Mouse (Mus musculus) urinary bladder, adult 18-20 months (tissue): Measurements from ENCODE around the gene U2af2.
"Not testable (repeated sequence)": the region's sequence is repeated elsewhere in the genome, so short reads cannot be mapped to it uniquely, and the experiment has no call there.

Experiments
- DNase-seq, 2 experiments: peaks; one replicate each; pipeline ENCODE4 v3.0.0; 2022; ENCODE audit warnings: low spot score in 2 of 2, mixed read lengths in 2 of 2

U2af2 gene

DNA sequence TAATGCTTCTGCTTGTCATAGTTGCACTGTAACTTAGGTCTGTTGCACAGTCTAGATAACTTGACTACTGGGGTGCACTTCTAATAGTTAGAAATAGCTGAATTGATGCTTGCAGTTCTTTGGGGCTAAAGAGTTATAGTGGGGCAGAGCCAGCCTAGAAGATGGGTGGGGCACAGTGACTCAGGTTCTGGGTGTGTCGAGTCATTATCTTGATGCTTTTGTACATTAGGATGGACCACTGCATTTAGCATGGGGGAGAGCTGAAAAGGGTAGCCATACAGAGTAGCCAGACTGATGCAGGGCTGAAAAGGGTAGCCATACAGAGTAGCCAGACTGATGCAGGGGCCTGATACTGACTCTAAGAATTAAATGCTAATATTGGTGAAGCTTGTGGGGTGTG is 11.6 kb downstream of the U2af2 start:
- no peak for DNase-seq

- no peak for DNase-seq
These were observed 13.0 kb downstream of the U2af2 start for GRCm38 (mm10) chr7:5074984-5075383.

- no peak for DNase-seq
These were observed 15.0 kb downstream of the U2af2 start for GRCm38 (mm10) chr7:5076931-5077330.

- DNase-seq: not testable (repeated sequence)
These were observed 17.5 kb downstream of the U2af2 start for GRCm38 (mm10) chr7:5079365-5080009.

DNA sequence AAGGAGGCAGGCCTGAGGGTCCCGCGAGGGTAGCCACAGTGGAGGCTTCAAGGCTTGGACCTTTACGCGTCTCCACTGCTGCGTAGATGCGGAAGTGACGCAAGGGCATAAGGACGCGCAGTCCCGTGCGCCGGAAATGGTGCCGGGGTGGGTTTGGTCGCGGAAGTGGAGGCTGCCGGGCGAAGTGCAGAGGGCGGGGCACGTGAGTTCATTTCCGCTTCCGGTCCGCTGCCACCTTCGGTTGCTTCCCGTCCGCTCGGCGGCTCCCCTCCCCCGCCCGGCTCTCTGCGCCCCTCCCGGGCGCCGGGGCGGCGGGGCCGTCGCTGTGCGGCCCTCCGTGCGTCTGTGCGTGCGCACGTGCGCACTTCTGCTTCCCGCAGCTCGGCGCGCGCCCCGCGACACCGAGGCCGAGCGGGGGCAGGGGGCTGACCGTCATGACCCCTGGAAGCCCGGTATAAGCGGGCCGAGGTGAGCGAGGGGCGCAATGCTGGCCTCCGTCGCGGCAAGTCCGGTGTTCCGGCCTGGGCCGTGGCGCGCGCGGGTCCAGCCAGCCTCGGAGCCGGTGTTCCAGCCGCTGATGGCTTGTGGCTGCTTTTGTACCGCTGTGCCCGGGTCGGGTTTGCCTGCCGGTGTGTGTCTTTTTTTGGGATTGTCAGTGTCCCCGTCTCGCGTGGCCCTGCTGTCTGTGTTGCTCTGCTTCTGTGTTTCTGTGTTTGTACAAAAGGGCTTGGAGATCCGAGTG is 18.2 kb downstream of the U2af2 start, which contains the start of gene Epn1:
Gene Epn1, plus strand, starts transcription at position 226 of the 742 bp plus-strand sequence.
- peak; percentile 88 to 93 for DNase-seq

DNA sequence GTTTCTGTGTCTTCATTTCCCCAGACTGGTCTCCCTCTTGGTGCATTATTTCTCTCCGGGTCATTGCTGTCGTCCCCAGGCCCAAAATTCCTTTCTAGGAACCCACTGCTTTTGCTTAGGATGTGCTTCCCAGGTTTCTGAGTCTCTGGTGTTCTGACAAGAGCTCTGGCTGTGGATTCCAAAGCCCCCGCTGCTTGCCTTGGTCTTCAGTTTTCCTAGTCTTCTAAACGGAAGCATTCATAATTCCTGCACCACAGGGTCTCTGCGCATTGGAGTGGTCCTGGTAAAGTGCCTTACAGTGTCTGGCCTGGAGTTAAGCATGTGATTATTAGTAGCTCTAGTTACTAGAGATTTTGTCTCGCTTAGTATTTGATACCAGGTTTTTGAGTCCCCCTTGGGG is 18.9 kb downstream of the U2af2 start:
- DNase-seq: no peak

DNA sequence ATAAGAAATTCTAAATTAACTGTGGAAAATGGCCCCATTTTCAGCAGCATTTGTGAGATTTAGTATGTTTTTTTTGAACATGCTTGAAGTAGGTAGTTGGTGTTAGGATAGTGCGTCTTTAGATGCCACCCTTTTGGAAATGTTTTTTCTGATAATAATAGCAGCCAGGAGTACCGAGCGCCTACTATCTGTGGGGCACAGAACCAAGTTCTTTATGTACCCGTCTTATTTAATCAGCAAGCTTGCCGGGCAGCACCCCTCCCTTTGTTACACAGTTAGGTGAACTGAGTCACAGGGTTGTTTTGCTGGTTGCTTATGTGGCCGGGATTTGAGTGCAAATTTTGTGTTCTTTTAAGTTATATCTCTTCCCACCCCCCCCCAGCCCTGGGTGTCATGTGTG is 19.3 kb downstream of the U2af2 start:
- DNase-seq: no peak

GRCm38 (mm10) chr7:5081939-5082338 is 20.0 kb downstream of the U2af2 start:
- DNase-seq: no peak

- DNase-seq: no peak
These were observed 21.6 kb downstream of the U2af2 start for GRCm38 (mm10) chr7:5083325-5084105.

DNA sequence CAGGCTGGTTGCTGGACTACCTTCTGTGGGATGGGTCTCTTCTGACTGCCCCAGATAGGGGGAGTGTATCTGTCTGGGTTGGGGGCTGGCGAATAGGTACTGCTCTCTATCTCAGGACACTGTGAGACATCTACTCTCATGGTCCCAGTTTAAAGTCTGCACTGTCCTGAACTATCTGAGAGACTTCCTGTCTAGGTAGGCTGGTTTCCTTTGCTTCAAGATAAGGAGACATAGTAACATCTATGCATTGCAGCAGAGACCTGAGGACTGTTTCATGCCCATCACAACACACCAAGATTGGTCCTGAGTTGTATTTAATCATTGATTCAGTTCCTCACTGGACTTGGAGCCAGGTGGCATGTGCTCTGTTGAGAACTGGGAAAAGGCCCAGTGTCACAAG is 23.6 kb downstream of the U2af2 start:
- DNase-seq: no peak

- no peak for DNase-seq
These were observed 25.0 kb downstream of the U2af2 start for GRCm38 (mm10) chr7:5086921-5087440.

DNA sequence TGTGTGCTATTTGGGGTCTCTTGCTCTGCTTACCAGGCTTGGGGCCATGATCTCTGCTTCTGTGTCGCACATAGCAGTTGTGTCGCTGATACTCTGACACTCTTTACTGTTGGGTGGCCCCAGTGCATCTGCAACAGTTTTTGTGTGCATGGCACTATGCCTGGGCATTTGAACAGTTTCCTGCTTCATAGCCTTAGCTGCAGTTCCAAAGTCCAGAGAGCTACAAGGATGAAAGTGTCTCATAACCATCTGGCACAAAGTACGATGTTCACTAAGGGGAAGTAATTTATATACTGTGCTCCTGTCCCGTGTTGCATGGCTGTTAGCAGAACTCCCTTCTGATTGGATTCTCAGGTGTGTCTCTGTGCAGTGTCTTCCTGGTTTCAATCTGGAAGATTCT is 25.9 kb downstream of the U2af2 start:
- no peak for DNase-seq

- DNase-seq: no peak
These were observed 27.9 kb downstream of the U2af2 start for GRCm38 (mm10) chr7:5089853-5090252.

DNA sequence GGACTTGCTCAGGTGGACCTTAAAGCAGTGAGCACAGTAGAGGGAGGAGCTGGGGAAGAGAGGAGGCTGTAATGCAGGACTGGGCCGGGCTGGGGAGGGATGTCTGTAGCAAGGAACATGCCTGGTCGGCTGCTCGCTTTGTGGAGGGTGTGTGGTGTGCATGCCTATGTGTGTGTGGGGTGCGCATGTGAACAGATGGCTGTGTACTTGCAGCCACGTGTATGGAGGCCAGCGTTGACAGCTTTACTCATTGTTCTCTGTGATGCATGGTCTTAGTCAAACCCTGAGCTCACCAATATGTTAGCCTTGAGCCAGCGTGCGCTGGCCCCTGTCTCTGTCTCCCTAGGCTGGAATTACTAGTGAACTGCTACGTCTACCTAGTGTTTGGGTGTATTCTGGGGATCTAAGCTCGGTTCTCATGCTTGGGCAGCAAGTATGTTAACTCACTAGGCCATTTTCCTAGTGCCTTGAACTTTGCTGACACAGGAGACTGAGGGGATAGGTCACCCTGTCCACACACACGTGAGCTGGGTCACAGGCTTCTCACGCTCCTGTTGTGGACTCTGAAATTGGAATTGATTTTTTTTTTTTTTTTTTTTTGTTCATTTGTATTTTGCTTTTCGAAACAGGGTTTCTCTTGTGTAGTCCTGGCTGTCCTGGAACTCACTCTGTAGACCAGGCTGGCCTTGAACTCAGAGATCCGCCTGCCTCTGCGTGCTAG is 29.2 kb downstream of the U2af2 start:
- no peak for DNase-seq

DNA sequence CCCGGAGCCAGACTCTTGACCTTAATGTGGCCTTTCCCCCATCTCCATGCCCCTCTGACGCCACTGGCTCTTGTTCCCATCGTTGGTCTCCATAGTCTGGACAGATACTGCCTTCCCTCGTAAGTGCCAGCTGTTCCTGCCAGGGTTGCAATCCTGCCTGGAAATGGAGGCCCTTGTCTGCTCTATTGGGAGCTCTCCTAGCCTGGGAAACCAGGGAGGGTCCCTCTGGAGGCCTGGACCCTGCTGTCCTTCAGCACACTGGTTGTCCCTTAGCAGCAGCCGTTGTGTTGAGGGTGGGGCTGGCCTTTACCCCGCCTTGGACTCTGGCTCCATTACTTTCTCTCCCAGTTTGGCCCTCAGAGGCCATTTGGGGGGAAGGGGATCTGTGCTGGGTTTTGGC is 30.4 kb downstream of the U2af2 start:
- no peak for DNase-seq

- DNase-seq: no peak
These were observed 31.0 kb downstream of the U2af2 start for GRCm38 (mm10) chr7:5092831-5093510.

GRCm38 (mm10) chr7:5098769-5099168 is 36.8 kb downstream of the U2af2 start:
- no peak for DNase-seq

DNA sequence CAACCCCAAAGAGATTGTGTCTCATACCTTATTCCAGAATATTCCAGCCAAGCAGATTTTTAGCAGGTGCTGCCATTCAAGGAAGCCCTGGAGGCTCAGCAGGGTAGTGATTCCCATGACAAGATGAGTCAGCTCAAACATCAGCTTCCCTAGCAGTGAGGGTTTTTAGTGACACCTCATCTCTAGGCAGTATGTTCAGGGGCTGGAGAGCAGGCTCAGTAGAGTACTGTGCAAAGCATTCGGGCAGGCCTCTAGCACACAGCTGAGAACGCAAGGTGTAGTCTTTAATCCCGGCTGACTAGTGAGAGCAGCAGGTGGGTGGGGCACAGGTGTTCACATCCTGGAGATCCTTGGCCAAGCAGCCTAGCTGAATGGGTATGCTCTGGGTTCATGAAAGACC is 37.9 kb downstream of the U2af2 start:
- no peak for DNase-seq

DNA sequence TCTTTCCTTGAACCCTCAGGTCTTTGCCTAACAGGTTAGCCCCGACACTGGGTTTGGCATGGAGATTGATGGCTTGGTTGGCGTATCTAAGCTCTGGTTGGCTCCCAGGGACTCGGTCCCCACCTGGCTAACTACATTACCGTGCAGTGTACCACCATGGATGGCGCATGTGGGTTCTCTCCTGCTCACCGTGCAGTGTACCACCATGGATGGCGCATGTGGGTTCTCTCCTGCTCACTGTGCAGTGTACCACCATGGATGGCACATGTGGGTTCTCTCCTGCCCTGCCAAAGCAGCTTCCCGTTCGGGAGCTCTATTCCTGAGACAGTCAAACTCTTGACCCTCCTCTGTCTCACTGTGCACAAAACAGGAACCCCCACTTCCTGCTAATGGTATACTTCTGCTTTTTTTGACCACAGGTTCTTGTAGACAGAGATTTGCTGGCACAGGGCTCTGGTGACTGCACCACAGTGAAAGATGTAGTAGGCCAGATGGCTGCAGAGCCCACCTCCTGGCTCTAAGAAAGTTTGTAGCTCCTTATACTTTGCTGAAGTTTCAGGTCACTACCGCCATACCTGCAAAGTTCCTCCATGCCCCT is 39.2 kb downstream of the U2af2 start:
- no peak for DNase-seq

DNA sequence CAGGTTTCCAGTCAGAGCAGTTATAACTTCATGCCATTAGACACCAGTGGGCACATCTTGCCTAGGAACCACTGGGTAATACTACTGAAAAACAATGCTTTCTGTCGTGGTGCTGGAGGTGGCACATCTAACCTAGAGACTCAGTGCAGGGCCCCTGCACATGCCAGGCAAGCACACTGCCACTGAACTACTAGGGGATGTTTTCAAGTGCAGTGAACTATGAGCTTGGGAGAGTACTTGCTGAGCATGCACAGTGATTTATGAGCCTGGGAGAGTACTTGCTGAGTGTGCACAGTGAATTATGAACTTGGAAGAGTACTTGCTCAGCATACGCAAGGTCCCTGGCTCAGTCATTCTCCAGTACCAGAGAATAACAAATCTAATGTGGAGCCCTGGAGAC is 40.6 kb downstream of the U2af2 start:
- DNase-seq: no peak

- DNase-seq: no peak
These were observed 46.3 kb downstream of the U2af2 start for GRCm38 (mm10) chr7:5108272-5108671.
